Mouse (Mus musculus) brain, embryonic 18.5 days (tissue): Measurements from ENCODE around the gene Csf3.
"Not testable (repeated sequence)": the region's sequence is repeated elsewhere in the genome, so short reads cannot be mapped to it uniquely, and the experiment has no call there.

Experiments
- DNase-seq: peaks from one replicate; pipeline ENCODE4 v3.0.0-alpha.2; 2012; ENCODE audit warnings: low read depth, low spot score

The Csf3 gene

DNA sequence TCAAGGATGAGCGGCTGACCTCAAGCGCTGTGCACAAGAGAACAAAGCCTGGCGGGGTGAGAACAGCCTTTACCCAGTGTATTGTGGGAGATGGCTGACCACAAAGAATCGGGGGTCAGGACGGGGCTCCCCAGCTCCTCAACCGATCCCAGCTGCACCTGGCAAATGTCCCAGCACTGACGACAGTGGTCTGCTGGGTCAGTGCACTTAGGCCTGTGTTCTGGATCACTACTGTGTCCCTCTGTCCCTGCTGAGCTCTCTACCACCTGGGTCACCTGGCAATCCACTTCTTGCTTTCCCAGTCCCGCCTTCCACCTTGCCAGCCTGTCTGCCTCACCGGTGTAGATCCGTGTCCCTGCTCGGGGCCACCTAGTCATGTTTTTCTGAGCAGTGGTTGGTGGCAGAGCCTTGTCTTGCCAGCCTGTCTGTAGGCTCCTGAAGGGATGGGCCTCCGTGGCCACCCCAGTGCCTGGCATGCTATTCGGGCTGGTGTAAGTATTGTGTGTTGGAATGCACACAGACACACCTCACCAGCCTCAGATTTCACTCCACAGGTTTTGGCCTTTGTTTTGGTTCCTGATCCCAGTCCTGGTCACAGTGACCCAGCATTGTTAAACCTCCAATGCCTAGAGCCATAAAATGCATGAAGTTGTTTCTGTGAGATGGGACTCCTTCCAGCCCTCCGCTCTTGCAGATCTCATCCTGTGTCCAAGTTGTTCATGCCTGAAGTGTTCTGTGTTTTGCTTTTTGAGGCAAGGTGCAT lies 4.4 kb upstream of the Csf3 start:
- DNase-seq: no peak

DNA sequence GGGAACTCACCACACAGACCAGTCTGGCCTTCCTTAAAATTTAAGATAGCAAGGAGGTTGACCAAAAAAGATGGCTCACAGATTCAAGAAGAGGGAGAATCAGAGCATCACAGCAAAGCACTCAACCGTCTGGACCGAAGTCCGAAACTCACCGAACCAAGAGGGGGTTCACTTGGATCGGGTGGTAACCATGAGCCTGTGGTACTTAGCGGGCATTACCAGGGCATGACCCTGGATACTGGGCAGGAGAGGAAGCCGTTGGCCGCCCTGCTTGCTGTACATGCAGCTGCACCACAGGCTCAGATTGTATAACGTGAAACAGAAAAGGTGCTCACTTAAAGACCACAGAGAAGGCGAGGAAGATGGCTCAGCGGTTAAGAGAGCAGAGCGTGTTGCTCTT lies 3.8 kb upstream of the Csf3 start:
- no peak for DNase-seq

DNA sequence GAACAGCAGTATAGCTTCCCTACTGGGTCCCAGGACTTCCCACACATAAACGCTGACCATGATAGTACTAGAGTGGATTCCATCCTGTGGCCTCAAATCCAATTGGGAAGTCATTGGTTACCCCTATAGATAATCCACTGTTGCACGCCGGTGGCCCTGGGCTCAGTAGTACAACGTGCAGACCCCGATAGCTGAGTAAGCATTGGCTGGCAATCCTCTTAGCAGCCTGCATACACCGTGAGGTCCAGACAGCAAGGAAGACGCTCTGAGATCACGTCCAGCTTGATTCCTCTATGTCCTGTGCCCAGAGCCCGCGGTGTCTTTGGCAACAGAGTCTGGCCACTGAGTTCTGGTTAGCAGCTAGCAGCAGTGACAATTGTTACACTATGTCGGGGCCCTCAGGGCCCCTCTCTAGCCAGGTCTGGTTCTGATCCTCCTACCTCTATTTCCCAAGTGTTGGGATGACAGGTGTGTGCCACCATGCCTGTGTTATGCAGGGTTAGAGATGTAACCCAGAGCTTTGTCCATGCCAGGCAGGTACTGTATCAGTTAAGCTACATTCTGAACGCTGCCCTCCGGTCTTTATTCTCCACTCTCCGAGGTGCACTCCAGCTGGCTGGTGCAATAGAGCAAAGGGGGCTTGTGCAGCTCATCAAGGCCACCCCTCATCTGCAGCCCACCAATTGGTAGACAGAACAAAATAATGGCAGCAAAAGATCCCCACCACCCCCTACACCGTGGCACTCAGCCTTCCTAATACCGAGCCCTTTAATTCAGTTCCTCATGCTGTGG lies 2.0 kb upstream of the Csf3 start:
- DNase-seq: no peak

DNA sequence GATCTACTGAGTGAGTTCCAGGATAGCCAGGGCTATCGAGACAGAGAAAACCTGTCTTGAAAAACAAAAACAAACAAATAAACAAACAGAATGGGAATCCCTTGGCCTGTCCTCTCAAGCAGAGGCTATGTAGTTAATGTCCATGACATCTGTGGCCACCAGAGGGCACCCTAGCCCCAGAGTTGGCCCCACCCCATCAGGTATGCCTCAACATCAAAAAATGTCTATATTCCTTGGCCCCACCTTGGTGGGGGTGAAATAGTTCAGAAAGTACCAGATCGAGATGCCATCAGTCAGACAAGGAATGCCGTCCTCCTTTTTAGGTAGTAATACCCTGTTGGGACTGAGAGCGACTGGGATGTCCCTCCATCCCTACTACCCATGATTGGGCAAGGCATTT lies 1.2 kb upstream of the Csf3 start:
- no peak for DNase-seq

DNA sequence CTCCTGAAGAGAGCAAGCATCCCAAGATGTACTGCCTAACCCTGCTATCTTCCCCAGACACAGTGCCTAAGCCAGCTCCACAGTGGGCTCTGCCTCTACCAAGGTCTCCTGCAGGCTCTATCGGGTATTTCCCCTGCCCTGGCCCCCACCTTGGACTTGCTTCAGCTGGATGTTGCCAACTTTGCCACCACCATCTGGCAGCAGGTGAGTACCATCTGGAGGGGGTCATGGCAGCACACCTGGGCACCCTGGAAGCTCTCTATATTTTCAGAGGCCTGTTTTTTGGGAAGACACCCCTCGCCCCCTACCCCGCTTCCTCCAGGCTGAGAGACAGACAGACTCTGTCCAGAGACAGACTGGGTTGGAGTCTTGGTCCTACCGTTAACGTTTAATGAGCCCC lies 1.3 kb downstream of the Csf3 start:
- no peak for DNase-seq

DNA sequence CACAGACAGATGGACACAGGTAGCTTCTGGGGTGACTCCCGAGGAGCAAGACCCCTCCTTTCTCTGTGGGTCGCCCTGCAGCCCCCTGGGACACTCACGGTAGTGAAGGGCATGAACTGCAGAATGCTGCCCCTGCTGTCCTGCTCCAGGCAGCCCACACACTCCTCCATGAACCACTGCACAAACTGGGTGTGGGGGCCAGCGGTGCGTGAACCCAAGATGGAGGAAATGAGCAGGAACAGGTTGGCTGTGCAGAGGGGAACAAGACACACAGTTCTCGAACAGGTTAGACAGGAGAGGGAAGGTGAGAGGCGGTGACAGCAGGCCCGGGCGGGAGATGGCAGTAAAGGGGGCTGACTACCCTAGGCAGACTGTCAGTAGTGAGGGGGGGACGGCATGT lies 4.0 kb downstream of the Csf3 start:
- no peak for DNase-seq

DNA sequence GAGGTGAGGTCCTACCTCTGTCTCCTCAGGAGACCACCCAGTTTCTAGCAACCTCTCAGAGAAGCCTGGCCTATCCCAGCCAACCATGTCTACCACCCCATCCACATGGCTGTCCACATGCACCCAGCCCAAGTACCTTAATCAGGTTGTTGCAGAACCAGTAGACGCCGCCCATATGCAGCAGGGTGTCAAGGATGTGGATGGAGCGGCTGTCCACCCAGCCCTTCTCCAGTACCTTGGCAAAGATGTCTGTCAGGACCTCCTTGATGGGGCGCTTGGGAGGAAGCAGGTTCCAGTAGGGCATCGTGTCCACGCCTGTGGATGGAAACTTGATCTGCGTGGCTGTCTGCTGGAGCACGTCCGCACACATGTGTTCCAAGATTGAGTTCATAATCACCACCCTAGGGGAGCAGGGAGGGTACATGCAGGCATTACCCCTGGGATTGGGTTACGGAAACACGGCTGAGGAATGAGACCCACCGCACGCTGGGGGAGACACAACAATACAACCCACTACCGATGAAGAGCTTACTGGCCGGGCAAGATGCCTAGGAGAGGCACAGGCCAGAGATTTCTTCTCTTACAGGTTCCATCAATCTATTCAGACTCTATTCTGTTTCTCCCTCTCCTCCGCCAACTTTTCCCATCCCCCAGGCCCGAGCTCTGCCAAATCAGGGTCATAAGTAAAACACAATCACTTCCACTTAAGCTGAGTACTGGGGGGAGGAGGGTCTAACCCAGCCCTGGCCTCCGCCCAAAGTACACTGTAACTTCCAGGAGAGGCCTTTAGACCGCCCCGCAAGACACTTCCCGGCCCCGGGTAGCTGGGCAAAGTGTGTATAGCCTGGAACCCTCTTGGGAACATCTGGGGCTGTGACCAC lies 6.6 kb downstream of the Csf3 start:
- DNase-seq: no peak

DNA sequence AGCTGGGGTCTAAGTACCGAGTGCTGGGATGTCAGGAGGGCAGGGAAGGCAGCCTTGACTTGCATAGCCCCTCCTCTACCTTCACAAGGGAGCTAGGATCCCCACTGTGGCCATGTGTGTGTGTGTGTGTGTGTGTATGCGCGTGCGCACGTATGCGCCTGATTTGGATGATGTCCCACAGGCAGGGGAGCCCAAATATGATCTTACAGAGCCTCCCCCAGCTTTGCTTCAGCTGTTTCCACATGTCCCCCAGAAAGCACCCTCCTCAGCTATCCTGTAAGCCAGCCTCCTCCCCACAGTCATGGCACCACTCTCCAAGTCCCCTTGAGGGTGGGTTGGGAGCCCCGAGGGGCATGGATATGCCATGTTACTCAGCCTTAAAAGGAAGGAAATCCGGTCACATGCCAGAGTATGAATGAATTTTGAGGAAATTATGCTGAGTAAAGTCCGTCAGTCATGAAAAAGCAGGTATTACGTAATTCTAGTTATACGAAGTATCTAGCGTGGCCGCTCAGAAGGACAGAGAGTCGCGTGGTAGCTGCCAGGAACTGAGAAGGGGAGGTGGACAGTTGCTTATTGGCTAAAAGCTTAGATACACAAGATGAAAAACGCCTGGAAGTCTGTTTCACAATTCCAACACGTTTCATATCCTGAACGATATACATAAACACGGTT lies 7.4 kb downstream of the Csf3 start:
- DNase-seq: no peak

DNA sequence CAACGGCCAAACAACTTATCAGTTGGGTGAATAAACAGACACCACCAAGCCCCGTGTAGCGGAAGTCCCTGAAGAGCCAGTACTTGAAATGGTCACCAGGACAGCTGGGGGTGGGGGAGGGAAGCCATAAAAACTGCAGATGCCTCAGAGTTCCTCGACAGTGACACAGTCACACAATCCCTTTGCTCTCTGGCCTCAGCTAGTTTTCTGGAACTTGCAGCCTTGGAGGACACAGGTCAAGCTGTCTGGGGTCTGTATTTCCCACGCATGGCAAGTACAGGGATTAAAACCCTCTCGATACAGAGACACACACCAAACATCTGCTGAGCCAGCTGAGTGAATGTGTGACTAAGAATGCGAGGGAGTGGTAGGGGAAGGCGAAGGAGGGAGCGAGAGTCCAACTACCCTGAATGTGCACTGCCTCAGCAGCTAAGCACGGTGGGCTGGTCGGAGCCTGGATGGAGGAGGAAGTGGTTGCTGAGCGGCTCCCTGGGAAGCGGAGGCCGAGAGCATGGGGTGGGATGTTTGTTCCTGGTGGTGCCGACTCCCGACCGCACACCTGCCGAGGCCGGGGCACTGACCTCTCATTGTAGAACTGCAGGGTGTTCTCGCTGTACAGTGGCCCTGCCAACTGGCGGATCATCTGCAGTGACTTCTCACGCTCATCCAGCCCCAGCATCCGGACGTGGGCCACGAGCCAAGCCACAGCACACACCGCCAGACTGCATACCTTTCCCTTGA lies 8.1 kb downstream of the Csf3 start:
- DNase-seq: no peak

DNA sequence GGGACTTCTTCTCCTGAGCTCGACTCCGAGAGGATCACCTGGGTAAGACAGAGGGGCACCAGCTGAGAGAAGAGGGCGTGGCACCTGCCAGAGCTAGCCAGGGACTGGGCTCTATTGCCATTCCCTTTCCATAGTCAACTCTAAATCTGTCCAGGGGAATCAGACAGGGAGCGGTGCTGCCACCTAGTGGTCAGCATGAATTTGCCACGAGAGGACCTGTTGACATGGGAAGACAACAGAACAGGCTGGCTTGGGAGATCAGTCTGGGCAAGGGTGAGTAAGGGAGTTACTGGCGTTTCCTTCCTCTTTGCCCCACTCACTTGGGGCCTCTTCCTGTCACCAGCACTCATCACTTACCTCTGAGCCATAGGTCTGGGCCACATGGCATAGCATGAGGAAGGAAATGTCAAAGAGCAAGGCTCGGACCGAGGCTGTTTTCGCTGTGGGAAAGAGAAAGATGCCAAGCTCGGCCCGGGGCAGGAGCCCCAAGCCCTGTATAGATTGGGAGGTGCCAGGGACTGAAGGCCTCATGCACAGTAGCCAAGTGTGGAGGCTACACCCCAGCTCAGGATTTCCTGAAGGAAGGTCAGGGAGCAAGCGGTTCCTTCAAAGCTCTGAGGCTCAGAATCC lies 9.5 kb downstream of the Csf3 start:
- no peak for DNase-seq

DNA sequence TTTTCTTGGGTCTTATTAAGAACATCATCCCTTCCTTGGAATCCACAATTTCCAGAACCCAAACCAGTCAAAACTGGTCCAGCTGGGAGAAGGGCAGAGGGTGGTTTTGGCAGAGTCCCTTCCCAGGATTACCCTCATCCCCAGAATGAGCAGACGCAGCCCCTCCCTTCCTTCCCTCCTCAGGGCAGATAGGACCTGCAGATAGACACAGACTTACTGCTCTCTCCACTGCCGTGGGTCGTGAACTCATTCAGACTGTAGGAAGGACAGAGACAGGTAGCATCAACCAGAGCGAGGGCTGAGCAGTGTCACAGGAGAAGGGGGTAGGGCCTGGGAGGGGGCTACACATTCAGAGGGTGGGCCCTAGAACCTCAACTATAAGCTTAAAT lies 10.0 kb downstream of the Csf3 start:
- no peak for DNase-seq

DNA sequence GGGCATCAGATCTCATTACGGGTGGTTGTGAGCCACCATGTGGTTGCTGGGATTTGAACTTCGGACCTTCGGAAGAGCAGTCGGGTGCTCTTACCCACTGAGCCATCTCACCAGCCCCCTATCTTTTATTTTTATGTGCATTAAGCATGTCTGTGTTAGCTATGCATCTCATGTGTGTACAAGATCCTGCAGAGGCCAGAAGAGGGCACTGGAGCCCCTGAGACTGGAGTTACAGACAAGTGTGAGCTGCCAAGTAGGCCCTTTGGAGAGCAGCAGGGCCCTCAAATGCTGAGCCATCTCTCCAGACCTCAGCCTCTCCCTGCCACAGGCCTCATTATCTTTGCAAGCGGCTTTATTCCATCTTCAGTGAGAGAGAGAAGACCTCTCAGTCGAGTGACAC lies 10.9 kb downstream of the Csf3 start:
- not testable (repeated sequence) for DNase-seq

DNA sequence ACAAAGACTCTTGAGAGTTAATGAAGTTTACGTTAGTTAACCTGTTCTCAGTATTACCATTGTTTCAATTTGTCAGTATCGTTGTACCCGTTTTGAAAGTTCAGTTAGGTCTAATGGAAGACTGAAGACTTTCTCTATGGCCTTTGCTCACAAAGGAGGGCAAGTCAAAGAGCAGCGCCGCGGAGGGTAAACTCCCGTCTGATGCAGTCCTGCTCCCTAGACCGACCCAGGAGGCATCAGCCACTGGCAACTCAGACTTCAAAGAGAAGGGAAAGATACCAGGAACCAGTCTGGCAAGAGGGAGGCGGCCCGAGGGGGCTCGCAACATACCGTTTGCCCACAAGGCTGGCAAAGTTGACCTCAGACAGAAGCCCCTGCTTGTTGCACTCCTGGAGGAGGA lies 12.6 kb downstream of the Csf3 start:
- DNase-seq: no peak

DNA sequence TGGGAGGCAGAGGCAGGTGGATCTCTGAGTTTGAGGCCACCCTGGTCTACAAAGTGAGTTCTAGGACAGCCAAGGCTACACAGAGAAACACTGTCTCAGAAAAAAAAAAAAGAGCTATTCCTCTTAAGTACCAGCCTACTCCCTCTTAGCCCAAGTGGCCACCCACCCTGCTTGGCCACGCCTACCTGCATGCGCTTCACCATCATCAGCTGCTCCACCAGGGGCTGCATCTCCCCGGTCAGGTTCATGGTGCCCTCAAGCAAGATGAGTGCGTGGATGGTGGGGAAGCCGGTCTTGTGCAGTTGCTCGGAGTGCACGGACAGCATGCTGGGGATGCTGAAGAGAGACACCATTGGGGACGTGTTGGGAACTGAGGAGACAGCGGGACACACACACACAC lies 14.9 kb downstream of the Csf3 start:
- no peak for DNase-seq

DNA sequence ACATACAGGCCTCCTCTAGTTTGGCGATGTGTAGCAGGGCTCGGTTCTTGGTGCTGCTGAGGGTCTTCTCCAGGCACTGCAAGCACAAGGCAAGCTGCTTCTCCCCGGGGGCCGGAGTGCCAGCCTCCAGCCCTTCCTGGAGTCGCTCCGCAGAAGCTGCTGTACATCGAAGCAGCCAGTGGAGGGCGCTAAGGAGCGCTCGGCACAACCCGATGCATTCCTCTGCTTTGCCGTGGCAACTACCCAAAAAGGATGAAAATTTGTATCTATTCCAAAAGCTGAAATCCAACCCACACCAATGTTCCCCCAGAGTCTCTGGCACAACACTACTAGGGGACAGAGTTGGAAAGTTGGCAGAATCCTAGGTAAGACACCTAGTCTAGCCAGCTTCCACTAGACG lies 16.8 kb downstream of the Csf3 start:
- no peak for DNase-seq

DNA sequence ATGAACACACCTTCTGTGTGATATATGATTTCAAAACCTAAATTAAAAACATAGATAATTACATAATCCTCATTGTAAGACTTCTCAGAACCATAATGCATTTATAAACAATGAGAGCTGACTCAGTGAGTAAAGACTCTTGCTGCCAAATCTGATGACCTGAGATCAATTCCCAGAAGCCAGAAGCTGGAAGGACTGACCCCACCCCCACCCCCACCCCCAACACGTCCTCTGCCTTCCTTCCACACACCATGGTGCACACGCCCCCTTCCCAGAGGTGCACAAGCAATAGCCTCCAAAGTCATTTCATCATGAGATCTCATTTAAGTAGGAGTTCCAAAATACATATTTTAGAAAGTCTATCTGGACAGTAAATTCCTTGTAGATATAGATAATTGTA lies 19.7 kb downstream of the Csf3 start:
- no peak for DNase-seq

DNA sequence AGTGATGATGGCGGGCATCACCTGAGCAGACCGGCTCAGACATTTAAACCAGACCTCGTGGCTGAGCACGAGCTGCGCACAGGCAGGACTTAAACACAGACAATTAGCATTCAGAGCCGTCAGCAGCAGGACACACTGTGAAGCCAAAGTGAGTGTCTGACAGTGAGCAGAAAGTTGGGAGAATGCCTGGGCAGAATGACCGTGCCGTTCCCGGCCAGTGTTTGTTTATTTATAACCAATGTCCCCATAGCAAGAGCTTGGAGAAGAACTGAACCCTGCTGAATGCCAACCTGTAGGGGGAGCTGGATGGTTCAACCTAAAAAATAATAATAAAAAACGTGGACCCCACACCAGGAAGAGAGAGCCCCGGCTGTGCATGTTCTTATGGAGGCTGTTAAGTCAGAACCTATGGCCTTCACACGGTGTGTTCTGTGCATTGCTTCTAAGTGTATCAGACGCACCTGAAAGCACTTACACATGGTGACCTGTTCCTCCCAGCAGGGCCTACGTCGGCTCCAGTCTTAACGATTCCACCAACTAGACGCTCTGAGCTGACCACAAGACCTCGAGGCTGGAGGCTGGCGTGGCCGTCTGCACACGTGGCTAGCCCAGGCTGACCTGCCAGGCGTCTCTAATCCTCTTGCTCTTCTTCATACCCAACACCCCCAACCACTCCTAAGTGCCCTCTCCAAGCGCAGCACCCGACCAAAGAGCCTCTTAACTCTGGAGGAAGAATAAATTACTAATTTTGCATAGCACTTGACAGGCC lies 20.6 kb downstream of the Csf3 start:
- DNase-seq: no peak

DNA sequence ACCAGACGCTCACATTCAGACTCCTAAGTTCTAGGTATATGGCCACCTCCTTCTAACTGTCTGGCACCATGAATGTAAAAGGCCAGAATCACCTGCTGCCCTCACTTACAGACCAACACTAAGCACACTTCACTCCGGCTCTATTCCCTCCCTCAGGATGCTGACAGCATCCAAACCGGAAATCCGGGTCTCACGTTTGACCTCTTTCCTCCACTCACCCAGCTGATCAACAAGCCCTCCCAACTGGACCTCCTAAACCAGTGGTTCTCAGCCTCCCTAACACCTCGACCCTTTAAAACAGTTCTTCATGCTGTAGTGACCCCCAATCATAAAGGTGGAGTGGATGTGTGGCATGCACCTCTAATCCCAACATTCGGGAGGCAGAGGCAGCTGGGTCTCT lies 22.0 kb downstream of the Csf3 start:
- DNase-seq: no peak

DNA sequence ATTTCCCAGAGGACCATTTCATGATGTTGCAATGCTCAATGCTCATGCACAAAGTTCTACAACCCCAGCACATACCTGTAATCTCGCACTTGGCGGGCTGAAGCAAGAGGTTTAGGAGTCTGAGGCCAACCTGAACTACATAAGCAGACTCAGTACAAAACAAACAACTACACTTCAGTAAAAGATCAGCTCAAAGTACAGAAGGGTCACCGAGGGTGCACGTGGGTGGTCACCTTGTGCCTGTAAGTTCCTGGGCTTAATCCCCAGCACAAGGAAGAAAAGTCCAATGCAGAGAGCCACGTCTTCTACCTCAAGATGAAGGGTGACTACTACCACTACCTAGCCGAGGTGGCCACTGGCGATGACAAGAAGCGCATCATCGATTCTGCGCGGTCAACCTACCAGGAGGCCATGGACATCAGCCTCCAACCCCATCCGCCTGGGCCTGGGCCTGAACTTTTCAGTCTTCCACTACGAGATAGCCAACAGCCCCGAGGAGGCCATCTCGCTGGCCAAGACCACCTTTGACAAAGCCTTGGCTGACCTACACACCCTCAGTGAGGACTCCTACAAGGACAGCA lies 25.0 kb downstream of the Csf3 start:
- no peak for DNase-seq
